Mouse (Mus musculus) retina, adult 2 months (tissue): ENCODE measurements around the gene Zfp14.

ENCODE experiments used
- DNase-seq: peaks from one replicate; pipeline ENCODE4 v3.0.0-alpha.2; 2012; ENCODE audit warnings: low read depth, low spot score

Gene Zfp14

GRCm38 (mm10) chr7:30050882-30051548 is at the start of gene Zfp14:
Zfp14 (minus strand) TSS chr7:30051380.
- peak; percentile 81 for DNase-seq

- no peak for DNase-seq
Measured at GRCm38 (mm10) chr7:30099297-30099696, 48.1 kb upstream of the Zfp14 start.

GRCm38 (mm10) chr7:30095551-30096125 is 44.5 kb upstream of the Zfp14 start:
- no peak for DNase-seq

GRCm38 (mm10) chr7:30094646-30095429 is 43.7 kb upstream of the Zfp14 start, which contains the start of gene Zfp260:
Zfp260 (plus strand) TSS chr7:30094777.
- DNase-seq: peak; percentile 72

GRCm38 (mm10) chr7:30093918-30094415 is 42.8 kb upstream of the Zfp14 start:
- DNase-seq: no peak

- no peak for DNase-seq
Measured at GRCm38 (mm10) chr7:30092666-30093065, 41.5 kb upstream of the Zfp14 start.

- DNase-seq: peak; percentile 32
Measured at GRCm38 (mm10) chr7:30090970-30091585, 39.9 kb upstream of the Zfp14 start.

GRCm38 (mm10) chr7:30090092-30090969 is 39.2 kb upstream of the Zfp14 start, which contains the start of the genes Gm26920 and Zfp566:
Gm26920 (minus strand) TSS chr7:30090410.
Zfp566 (minus strand) TSS chr7:30090527.
- DNase-seq: peak; percentile 95

- no peak for DNase-seq
Measured at GRCm38 (mm10) chr7:30089405-30089804, 38.2 kb upstream of the Zfp14 start.

GRCm38 (mm10) chr7:30086524-30086923 is 35.3 kb upstream of the Zfp14 start:
- DNase-seq: no peak

- peak; percentile 64 for DNase-seq
Measured at GRCm38 (mm10) chr7:30072146-30073028, 21.2 kb upstream of the Zfp14 start, which contains the start of gene Zfp82. Zfp82 (minus strand) TSS chr7:30072900.

GRCm38 (mm10) chr7:30064622-30065021 is 13.4 kb upstream of the Zfp14 start:
- no peak for DNase-seq

- DNase-seq: no peak
Measured at GRCm38 (mm10) chr7:30062478-30062877, 11.3 kb upstream of the Zfp14 start.

GRCm38 (mm10) chr7:30060341-30060740 is 9.2 kb upstream of the Zfp14 start:
- DNase-seq: no peak

- no peak for DNase-seq
Measured at GRCm38 (mm10) chr7:30053591-30053990, 2.4 kb upstream of the Zfp14 start.

- no peak for DNase-seq
Measured at GRCm38 (mm10) chr7:30048126-30048525, 3.1 kb downstream of the Zfp14 start.

GRCm38 (mm10) chr7:30044354-30044753 is 6.8 kb downstream of the Zfp14 start:
- no peak for DNase-seq

GRCm38 (mm10) chr7:30034331-30034730 is 16.8 kb downstream of the Zfp14 start:
- DNase-seq: no peak

- DNase-seq: no peak
Measured at GRCm38 (mm10) chr7:30031379-30031778, 19.8 kb downstream of the Zfp14 start.

- DNase-seq: no peak
Measured at GRCm38 (mm10) chr7:30030677-30031076, 20.5 kb downstream of the Zfp14 start.
